Mouse (Mus musculus): ENCODE measurements around the gene Itga8. TPM values are rescaled to one million over a fixed set of nuclear protein-coding genes. Genes with fewer than 3 reads are reported as not detected.
A peak's percentile ranks its signal among the peaks of the same experiment; 100 is the strongest.

Itga8 gene
- polyA plus RNA-seq, 1 experiment from 2014 or later, result 4.6 TPM

DNA sequence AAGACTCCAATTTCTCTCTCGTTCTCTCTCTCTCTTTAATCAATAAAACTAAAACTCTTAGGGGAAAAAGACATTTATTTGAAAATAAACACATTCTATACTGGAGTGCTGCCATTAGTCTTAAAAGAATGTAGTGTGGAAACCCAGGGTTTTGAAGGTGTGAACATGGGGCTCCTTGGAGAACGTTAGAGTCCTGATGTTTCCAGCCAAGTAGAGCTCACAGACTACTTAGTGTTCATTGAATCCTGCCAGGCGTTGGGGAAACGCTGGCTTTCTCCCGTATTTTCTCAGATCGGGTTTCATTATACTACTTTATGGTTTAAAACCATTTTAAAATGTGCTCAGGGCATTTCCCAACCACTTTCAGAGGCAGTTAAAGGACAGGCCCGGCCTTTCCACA is 103.0 kb downstream of the Itga8 start:
- no peaks in the 10 kb centered on the region for H3K9me3 ChIP-seq (ENCODE audit: control insufficient read depth, low read length)

DNA sequence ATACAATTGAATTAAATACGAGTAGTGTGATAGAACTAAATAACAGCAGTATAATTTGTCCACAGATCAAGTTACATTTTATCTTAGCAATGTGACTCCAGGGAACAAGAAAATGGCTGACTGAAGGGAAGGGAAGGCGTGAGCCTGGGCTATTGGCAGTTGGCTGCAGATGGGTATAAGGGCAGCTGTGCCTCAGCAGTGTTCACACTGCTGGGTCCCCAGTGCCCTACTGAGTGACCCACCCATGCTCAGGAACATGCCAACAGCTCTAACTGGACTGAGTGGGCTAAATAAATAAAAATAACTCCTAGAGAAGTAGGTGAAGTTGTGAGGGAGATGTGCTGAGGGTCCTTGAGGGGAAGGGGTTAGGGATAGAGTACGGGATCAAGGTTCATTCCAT is 103.5 kb downstream of the Itga8 start:
- no peak for ATAC-seq (replicated peaks; ENCODE audit: low FRiP score)
- 93% methylated on average over 3 of the region's 3 CpGs for WGBS

More for the DNA sequence above, 103.0 kb downstream of the Itga8 start:
- no peak overlapping the region for H3K27ac ChIP-seq (ENCODE audit: low read depth, low read length)
- no peak for DNase-seq (ENCODE audit: low spot score)
- no peak for ATAC-seq (replicated peaks; ENCODE audit: low FRiP score)
- H3K9ac ChIP-seq (ENCODE audit: low read length), result no peak overlapping the region
- no peak overlapping the region for H3K4me2 ChIP-seq (ENCODE audit: low read depth, low read length, severe bottlenecking)
- no peaks in the 10 kb centered on the region for H3K27me3 ChIP-seq (ENCODE audit: control insufficient read depth, insufficient read depth, low read length)
- no peaks in the 10 kb centered on the region for H3K36me3 ChIP-seq (ENCODE audit: control insufficient read depth, insufficient read depth, low read length)
- no peaks in the 10 kb centered on the region for H3K4me1 ChIP-seq (replicated peaks; ENCODE audit: control insufficient read depth, insufficient read depth, low read length)
- WGBS, result 82% methylated on average over 7 of the region's 7 CpGs
- H3K4me3 ChIP-seq (ENCODE audit: low read depth, low read length), result no peak overlapping the region

DNA sequence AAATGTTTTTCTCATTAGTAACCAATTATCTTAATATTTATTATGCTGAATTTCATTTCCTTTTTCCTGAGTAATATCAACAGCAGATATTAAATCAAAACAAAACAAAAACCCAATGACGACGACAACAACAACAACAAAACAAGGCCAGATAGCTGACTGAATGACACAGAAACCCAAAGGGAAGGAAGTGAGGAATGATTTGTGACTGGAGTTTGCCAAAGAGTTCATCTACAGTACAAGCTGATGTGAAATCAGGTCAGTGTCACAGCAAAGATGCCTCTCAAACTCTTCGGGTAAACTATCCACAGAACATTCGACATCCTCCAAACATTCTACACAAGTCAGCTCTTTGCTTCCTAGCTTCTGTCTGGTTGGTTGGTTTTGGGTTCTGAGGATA is 104.0 kb downstream of the Itga8 start:
- no peak overlapping the region for H3K9ac ChIP-seq (ENCODE audit: low read length)
- no peak overlapping the region for H3K4me2 ChIP-seq (ENCODE audit: low read depth, low read length, severe bottlenecking)
- no peak overlapping the region for H3K4me3 ChIP-seq (ENCODE audit: low read depth, low read length)
- H3K27me3 ChIP-seq (ENCODE audit: control insufficient read depth, insufficient read depth, low read length), result no peaks in the 10 kb centered on the region
- ATAC-seq (replicated peaks; ENCODE audit: low FRiP score), result no peak
- H3K36me3 ChIP-seq (ENCODE audit: control insufficient read depth, insufficient read depth, low read length), result no peaks in the 10 kb centered on the region
- H3K27ac ChIP-seq (ENCODE audit: low read depth, low read length), result no peak overlapping the region
- no peaks in the 10 kb centered on the region for H3K9me3 ChIP-seq (ENCODE audit: control insufficient read depth, low read length)
- DNase-seq (ENCODE audit: low spot score), result no peak
- 95% methylated on average over 4 of the region's 4 CpGs for WGBS
- no peaks in the 10 kb centered on the region for H3K4me1 ChIP-seq (replicated peaks; ENCODE audit: control insufficient read depth, insufficient read depth, low read length)

More for the DNA sequence above, 103.5 kb downstream of the Itga8 start:
- no peak for DNase-seq (ENCODE audit: low spot score)
- H3K9me3 ChIP-seq (ENCODE audit: control insufficient read depth, low read length), result no peaks in the 10 kb centered on the region
- H3K36me3 ChIP-seq (ENCODE audit: control insufficient read depth, insufficient read depth, low read length), result no peaks in the 10 kb centered on the region
- H3K27me3 ChIP-seq (ENCODE audit: control insufficient read depth, insufficient read depth, low read length), result no peaks in the 10 kb centered on the region
- no peak overlapping the region for H3K4me2 ChIP-seq (ENCODE audit: low read depth, low read length, severe bottlenecking)
- no peaks in the 10 kb centered on the region for H3K4me1 ChIP-seq (replicated peaks; ENCODE audit: control insufficient read depth, insufficient read depth, low read length)
- no peak overlapping the region for H3K4me3 ChIP-seq (ENCODE audit: low read depth, low read length)
- H3K27ac ChIP-seq (ENCODE audit: low read depth, low read length), result no peak overlapping the region
- H3K9ac ChIP-seq (ENCODE audit: low read length), result no peak overlapping the region

DNA sequence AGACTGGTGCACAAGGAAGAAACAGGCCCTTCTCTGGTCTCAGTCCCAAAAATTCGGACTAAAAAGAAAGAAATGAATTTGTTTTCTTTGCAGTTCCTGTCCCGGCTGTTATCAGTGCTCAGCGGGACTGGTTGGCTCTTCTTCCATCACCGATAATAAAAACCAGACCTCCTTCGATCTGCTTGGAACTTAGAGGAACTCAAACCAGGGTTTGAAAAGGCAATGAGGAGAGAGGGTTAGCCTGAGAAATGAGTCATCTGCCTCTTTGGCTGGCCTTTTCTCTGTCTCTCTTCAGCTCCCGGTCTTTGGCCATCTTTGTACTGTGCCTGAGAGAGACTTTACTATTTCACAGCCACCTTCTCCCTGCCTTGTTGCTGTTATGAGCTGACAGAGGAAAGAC is 112.7 kb downstream of the Itga8 start:
- no peaks in the 10 kb centered on the region for H3K27me3 ChIP-seq (ENCODE audit: control insufficient read depth, insufficient read depth, low read length)
- H3K9ac ChIP-seq (ENCODE audit: low read length), result no peak overlapping the region
- no peaks in the 10 kb centered on the region for H3K9me3 ChIP-seq (ENCODE audit: control insufficient read depth, low read length)
- DNase-seq (ENCODE audit: low spot score) (no peak), ATAC-seq (replicated peaks; ENCODE audit: low FRiP score) (no peak)
- WGBS, result 79% methylated on average over 6 of the region's 6 CpGs
- H3K4me3 ChIP-seq (ENCODE audit: low read depth, low read length), result no peak overlapping the region
- no peaks in the 10 kb centered on the region for H3K4me1 ChIP-seq (replicated peaks; ENCODE audit: control insufficient read depth, insufficient read depth, low read length)
- no peak overlapping the region for H3K4me2 ChIP-seq (ENCODE audit: low read depth, low read length, severe bottlenecking)
- no peaks in the 10 kb centered on the region for H3K36me3 ChIP-seq (ENCODE audit: control insufficient read depth, insufficient read depth, low read length)
- H3K27ac ChIP-seq (ENCODE audit: low read depth, low read length), result no peak overlapping the region

DNA sequence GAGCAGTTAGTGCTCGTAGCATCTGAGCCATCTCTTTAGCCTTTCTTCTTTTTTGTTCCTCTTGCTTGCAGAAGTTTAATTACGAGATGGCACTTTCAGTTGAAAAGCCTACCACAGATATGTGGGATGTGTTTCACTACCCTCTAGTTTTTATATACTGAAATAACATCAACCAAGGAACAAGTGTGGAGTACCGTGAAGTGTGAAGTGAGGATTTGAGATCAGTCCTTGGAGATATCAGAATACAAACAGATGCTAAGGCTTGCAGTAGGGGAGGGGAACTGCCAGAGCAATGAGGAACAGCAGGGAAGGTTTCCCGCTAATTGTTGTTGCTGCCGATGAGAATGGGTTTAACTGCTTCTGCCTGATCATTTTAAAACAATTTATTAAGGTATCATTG is 114.1 kb downstream of the Itga8 start:
- H3K4me3 ChIP-seq (ENCODE audit: low read depth, low read length), result no peak overlapping the region
- H3K36me3 ChIP-seq (ENCODE audit: control insufficient read depth, insufficient read depth, low read length), result no peaks in the 10 kb centered on the region
- H3K4me2 ChIP-seq (ENCODE audit: low read depth, low read length, severe bottlenecking), result no peak overlapping the region
- no peak overlapping the region for H3K9ac ChIP-seq (ENCODE audit: low read length)
- H3K9me3 ChIP-seq (ENCODE audit: control insufficient read depth, low read length), result no peaks in the 10 kb centered on the region
- H3K27me3 ChIP-seq (ENCODE audit: control insufficient read depth, insufficient read depth, low read length), result no peaks in the 10 kb centered on the region
- ATAC-seq (replicated peaks; ENCODE audit: low FRiP score) (no peak), DNase-seq (ENCODE audit: low spot score) (no peak)
- no peaks in the 10 kb centered on the region for H3K4me1 ChIP-seq (replicated peaks; ENCODE audit: control insufficient read depth, insufficient read depth, low read length)
- H3K27ac ChIP-seq (ENCODE audit: low read depth, low read length), result no peak overlapping the region
- 56% methylated on average over 5 of the region's 5 CpGs for WGBS

DNA sequence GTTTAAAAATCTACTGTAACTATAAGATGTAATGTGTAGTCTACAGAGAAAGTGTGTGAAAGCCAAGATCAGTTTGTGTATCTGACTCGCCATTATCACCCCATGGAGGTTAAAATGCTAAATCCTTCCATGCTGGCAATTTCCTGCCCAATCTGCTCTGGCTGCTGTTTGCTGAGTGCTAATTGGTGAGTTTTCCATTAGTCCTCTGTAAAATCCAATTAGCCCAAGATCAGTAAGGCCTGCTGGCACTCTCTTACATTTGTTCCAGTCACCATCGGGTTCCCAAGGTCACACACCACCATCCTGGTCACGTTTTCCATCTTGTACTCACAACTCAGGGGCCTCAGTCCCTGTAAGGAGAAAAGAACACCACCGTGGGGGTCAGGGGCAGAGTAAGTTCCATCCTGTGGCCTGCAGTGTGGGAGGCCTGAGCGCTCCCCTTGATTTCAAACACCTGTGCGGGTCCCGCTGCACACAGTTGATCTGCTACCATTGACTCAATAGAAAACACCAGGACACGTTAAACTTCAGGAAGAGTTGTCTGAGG is 119.2 kb downstream of the Itga8 start:
- 48% methylated on average over 8 of the region's 8 CpGs for WGBS
- H3K36me3 ChIP-seq (ENCODE audit: control insufficient read depth, insufficient read depth, low read length), result no peaks in the 10 kb centered on the region
- H3K9me3 ChIP-seq (ENCODE audit: control insufficient read depth, low read length), result no peaks in the 10 kb centered on the region
- H3K9ac ChIP-seq (ENCODE audit: low read length), result no peak overlapping the region
- no peak overlapping the region for H3K27ac ChIP-seq (ENCODE audit: low read depth, low read length)
- no peak overlapping the region for H3K4me2 ChIP-seq (ENCODE audit: low read depth, low read length, severe bottlenecking)
- DNase-seq (ENCODE audit: low spot score) (no peak), ATAC-seq (replicated peaks; ENCODE audit: low FRiP score) (peak; percentile 55)
- H3K27me3 ChIP-seq (ENCODE audit: control insufficient read depth, insufficient read depth, low read length), result no peaks in the 10 kb centered on the region
- H3K4me3 ChIP-seq (ENCODE audit: low read depth, low read length), result no peak overlapping the region
- no peaks in the 10 kb centered on the region for H3K4me1 ChIP-seq (replicated peaks; ENCODE audit: control insufficient read depth, insufficient read depth, low read length)

DNA sequence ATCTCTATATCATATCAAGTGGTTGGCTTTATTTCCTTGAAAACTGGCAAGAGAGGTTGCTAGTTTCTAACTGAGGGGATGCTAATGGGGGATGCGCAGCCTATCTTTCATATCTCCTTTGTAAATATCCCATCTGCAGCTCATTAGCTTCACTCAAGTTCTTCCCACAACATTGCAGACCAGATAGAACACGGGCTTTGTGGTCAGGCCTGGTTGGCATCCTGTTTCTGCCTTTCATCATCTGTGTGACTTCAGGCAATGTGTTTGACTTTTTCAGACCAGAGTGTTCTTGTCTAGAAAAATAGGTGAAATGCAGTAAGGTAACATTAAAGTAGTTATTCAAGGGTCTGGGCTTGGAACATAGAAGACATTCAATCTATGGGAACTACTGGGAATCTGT is 121.1 kb downstream of the Itga8 start:
- Histone ChIP-seq H3K27ac (ENCODE audit: low read depth, low read length) (no peak overlapping the region), H3K36me3 (ENCODE audit: control insufficient read depth, insufficient read depth, low read length) (no peaks in the 10 kb centered on the region), H3K9ac (ENCODE audit: low read length) (no peak overlapping the region), H3K27me3 (ENCODE audit: control insufficient read depth, insufficient read depth, low read length) (no peaks in the 10 kb centered on the region), H3K4me3 (ENCODE audit: low read depth, low read length) (no peak overlapping the region), H3K9me3 (ENCODE audit: control insufficient read depth, low read length) (no peaks in the 10 kb centered on the region), H3K4me2 (ENCODE audit: low read depth, low read length, severe bottlenecking) (no peak overlapping the region), H3K4me1 (replicated peaks; ENCODE audit: control insufficient read depth, insufficient read depth, low read length) (no peaks in the 10 kb centered on the region)
- DNase-seq (ENCODE audit: low spot score) (no peak), ATAC-seq (replicated peaks; ENCODE audit: low FRiP score) (no peak)
- 84% methylated on average over 2 of the region's 2 CpGs for WGBS

DNA sequence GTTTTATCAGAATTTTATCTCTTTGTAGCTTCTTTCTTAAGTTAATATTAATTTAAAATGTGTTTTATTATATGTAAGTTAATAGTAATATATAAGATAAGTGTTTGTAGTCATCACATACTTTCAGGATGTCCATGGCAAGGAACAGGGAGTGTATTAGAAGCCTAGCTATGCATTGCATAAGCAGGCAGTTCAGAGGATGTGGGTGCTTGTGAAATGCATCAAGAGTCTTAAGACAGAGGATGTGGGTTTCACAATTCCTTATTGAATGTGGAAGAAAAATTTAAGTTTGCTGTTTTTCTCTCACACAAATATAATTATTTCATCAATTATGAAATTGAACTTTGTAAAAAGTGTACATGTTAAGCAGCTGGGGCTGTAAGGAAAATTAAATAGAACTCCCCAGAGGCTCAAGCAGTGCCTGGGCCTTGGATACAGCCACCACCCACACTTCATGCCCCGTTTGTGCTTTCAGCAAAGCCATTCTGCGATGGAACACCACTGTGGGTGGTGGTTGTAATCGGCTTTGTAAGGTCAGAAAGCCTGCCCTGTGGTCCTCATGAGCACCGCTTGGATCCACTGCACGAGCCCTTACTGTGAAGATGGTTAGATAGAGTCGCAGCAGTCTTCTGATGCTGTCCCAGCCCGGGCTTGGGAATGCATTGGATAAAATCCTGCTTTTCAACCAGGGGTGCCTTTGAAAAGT is 126.8 kb downstream of the Itga8 start:
- no peak for DNase-seq (ENCODE audit: low spot score)
- no peak overlapping the region for H3K9ac ChIP-seq (ENCODE audit: low read length)
- H3K27me3 ChIP-seq (ENCODE audit: control insufficient read depth, insufficient read depth, low read length), result no peaks in the 10 kb centered on the region
- ATAC-seq (replicated peaks; ENCODE audit: low FRiP score), result no peak
- H3K4me1 ChIP-seq (replicated peaks; ENCODE audit: control insufficient read depth, insufficient read depth, low read length), result no peaks in the 10 kb centered on the region
- H3K36me3 ChIP-seq (ENCODE audit: control insufficient read depth, insufficient read depth, low read length), result no peaks in the 10 kb centered on the region
- H3K4me2 ChIP-seq (ENCODE audit: low read depth, low read length, severe bottlenecking), result no peak overlapping the region
- 70% methylated on average over 7 of the region's 7 CpGs for WGBS
- H3K27ac ChIP-seq (ENCODE audit: low read depth, low read length), result no peak overlapping the region
- no peak overlapping the region for H3K4me3 ChIP-seq (ENCODE audit: low read depth, low read length)
- H3K9me3 ChIP-seq (ENCODE audit: control insufficient read depth, low read length), result no peaks in the 10 kb centered on the region

DNA sequence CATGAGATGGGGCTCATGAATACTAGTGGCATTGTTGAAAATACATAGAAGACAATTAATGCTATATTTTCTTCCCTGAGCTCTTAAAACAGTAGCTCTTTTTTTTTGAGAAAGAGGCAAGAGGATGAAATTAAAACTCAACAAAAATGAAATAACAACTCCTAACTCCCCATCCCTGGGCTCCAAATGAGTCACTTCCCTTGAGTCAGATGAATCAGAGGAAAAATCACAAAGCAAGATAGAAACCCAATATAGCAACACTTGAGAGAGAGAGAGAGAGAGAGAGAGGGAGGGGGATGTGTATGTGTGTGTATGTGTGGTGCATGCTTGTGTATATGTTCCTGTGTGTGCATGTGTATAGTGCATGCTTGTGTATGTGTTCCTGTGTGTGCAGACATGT is 131.5 kb downstream of the Itga8 start:
- ATAC-seq (replicated peaks; ENCODE audit: low FRiP score), result no peak
- no peaks in the 10 kb centered on the region for H3K4me1 ChIP-seq (replicated peaks; ENCODE audit: control insufficient read depth, insufficient read depth, low read length)

More for the DNA sequence above, 131.5 kb downstream of the Itga8 start:
- Histone ChIP-seq H3K27ac (ENCODE audit: low read depth, low read length) (no peak overlapping the region), H3K9ac (ENCODE audit: low read length) (no peak overlapping the region), H3K4me3 (ENCODE audit: low read depth, low read length) (no peak overlapping the region), H3K9me3 (ENCODE audit: control insufficient read depth, low read length) (no peaks in the 10 kb centered on the region), H3K36me3 (ENCODE audit: control insufficient read depth, insufficient read depth, low read length) (no peaks in the 10 kb centered on the region), H3K27me3 (ENCODE audit: control insufficient read depth, insufficient read depth, low read length) (no peaks in the 10 kb centered on the region), H3K4me2 (ENCODE audit: low read depth, low read length, severe bottlenecking) (no peak overlapping the region)
- DNase-seq (ENCODE audit: low spot score), result no peak
